Mouse (Mus musculus): ENCODE measurements around the gene Pten.

DNA sequence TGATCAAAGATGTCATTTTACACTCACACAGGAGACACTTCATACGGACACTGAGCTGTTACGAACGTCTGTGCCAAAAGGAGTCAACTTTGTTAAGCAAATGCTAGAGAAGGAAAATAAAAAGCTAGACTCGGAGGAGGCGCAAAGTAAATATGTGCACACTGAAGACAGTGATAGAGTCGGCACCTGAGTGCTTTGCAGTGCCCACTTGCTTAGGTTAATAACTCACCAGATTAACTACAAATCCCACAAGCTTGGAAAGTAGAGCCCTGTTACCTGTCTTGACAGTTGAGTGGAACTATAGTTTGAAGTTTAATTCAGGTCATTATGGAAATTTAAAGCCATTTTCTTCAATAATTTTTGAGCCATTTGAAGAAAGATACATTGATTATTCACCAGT, 51.4 kb downstream of the Pten start:
- TF ChIP-seq POLR2A (IDR thresholded peaks at IDR 0.05; ENCODE audit: borderline replicate concordance, extremely low read depth, low read depth, low read length) (no peak), CTCF (IDR thresholded peaks at IDR 0.05; ENCODE audit: insufficient read depth, low read length) (no peak)
